Mouse (Mus musculus): ENCODE results near the gene Gprc5d.

DNA sequence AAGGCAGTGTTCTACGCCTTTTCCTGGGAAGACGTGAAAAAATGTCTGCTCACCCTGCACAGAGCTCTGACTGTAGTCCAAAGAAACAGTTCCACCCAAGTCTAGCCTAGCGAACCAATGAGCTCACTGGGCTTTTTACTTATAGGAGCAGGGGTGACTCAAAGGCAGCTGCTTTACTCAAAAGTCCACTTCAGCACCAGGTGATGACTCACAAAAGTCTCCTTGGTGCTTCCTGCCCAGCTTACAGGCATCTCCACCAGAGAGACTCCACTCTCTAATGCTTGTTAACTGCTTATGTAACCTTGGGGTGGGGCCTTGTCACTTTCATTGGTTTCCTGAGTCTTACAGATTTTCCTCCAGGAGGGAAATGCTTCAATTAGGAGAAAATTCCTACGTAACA lies 57.4 kb downstream of the Gprc5d start:
- TF ChIP-seq GATA1 (IDR thresholded peaks at IDR 0.05; ENCODE audit: low read length): no peak
- no peak for TF ChIP-seq TAL1 (IDR thresholded peaks at IDR 0.05; ENCODE audit: low read length)
